Mouse (Mus musculus) neural tube, embryonic 13.5 days (tissue): ENCODE data around the gene Mex3b. TPM values are rescaled to one million over a fixed set of nuclear protein-coding genes. Genes with fewer than 3 reads are reported as not detected.

Experiments
- ATAC-seq: fragments of 200-750 bp; cut with Nextera tagmentation; 2 replicates; pipeline ENCODE4 v1.8.0; 2017; ENCODE audit warnings: low read depth, mild to moderate bottlenecking, moderate TSS enrichment, moderate library complexity
- H3K27ac ChIP-seq: fragments of 300-500 bp; sonication (generic); replicated peaks from 2 replicates; pipeline ENCODE4 v1.5.1; 2015; ENCODE audit warnings: moderate library complexity, mild to moderate bottlenecking, inconsistent platforms
- H3K27me3 ChIP-seq: fragments of 300-500 bp; sonication (generic); 2 replicates; pipeline ENCODE4 v1.6.1; 2015; ENCODE audit warnings: mild to moderate bottlenecking, inconsistent platforms
- H3K36me3 ChIP-seq: fragments of 300-500 bp; sonication (generic); 2 replicates; pipeline ENCODE4 v1.6.1; 2015; ENCODE audit warnings: mild to moderate bottlenecking, inconsistent platforms
- H3K4me1 ChIP-seq: fragments of 300-500 bp; sonication (generic); replicated peaks from 2 replicates; pipeline ENCODE4 v1.6.1; 2015; ENCODE audit warnings: inconsistent platforms
- H3K4me2 ChIP-seq: fragments of 300-500 bp; sonication (generic); 2 replicates; pipeline ENCODE4 v1.6.1; 2015; ENCODE audit warnings: inconsistent platforms, mild to moderate bottlenecking, moderate library complexity
- H3K4me3 ChIP-seq: fragments of 300-500 bp; sonication (generic); 2 replicates; pipeline ENCODE4 v1.5.1; 2015; ENCODE audit warnings: mild to moderate bottlenecking, inconsistent platforms
- H3K9ac ChIP-seq: fragments of 300-500 bp; sonication (generic); 2 replicates; pipeline ENCODE4 v1.6.1; 2015; ENCODE audit warnings: moderate library complexity, mild to moderate bottlenecking, inconsistent platforms
- H3K9me3 ChIP-seq: fragments of 300-500 bp; sonication (generic); 2 replicates; pipeline ENCODE4 v1.6.1; 2016; ENCODE audit warnings: inconsistent platforms
- WGBS: fragments of 180-500 bp; shearing (Covaris S2); methylation state at CpG from one replicate; pipeline ENCODE4 v1.1.7; 2015; 5-methylcytosine and 5-hydroxymethylcytosine counted together
- polyA plus RNA-seq: library from polyadenylated mRNA; unstranded; fragments of >200 nt; fragmentation: Nextera tagmentation; extraction: Ambion mirVana; gene quantifications from 2 replicates; pipeline ENCODE4 v1.2.1, GENCODE M21; 2015

Gene Mex3b
- polyA plus RNA-seq, 1 experiment from 2014 or later, result 31.8 TPM

DNA sequence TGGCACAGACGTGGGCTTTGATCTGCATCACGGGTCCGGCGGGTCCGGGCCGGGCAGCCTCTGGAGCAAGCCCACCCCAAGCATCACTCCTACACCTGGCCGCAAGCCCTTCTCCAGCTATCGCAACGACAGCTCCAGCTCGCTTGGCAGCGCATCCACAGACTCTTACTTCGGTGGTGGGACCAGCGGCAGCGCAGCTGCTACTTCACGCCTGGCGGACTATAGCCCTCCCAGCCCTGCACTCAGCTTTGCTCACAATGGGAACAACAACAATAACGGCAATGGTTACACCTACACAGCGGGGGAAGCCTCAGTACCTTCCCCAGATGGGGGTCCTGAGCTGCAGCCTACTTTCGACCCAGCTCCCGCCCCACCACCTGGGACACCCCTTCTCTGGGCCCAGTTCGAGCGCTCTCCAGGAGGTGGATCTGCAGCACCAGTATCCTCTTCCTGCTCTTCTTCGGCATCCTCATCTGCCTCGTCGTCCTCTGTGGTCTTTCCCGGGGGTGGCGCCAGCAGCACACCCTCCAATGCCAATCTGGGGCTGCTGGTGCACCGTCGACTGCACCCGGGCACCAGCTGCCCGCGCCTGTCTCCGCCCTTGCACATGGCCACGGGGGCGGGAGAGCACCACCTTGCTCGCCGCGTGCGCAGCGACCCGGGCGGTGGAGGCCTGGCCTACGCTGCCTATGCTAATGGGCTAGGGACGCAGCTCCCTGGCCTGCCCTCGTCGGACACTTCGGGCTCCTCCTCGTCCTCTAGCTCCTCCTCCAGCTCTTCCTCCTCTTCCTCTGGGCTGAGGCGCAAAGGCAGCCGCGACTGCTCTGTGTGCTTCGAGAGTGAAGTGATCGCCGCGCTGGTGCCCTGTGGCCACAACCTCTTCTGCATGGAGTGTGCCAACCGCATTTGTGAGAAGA, 2.4 kb downstream of the Mex3b start:
- WGBS, result under 1% methylated on average over 56 of the region's 56 CpGs
- ATAC-seq, result no peak
- Histone ChIP-seq H3K4me2 (peak overlapping the region; percentile 95), H3K27ac (peak overlapping the region; percentile 100), H3K4me1 (peaks cover 40% of the 10 kb centered on the region), H3K9me3 (no peaks in the 10 kb centered on the region), H3K9ac (peak overlapping the region; percentile 100), H3K27me3 (no peaks in the 10 kb centered on the region), H3K36me3 (peaks cover 31% of the 10 kb centered on the region), H3K4me3 (peak overlapping the region; percentile 99)

DNA sequence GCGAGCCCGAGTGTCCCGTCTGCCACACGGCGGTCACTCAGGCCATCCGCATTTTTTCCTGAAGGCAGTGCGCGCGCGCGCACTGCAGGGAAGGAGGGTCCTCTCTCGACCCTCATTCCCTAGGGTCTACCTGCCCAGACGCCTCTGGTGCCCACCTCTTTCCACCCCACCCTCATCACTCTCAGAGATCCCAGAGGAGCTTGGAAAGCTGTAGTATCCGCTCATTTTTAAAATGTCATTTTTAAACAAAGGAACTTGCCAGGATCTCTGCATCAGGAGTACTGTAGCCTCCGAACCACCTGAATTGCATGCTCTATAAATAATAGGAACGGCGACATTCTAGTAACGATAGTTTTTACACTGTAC, 3.0 kb downstream of the Mex3b start:
- ATAC-seq, result no peak
- H3K4me1 ChIP-seq, result peaks cover 34% of the 10 kb centered on the region
- peak overlapping the region; percentile 95 for H3K4me2 ChIP-seq
- peak overlapping the region; percentile 99 for H3K4me3 ChIP-seq
- peaks cover 31% of the 10 kb centered on the region for H3K36me3 ChIP-seq
- 7% methylated on average over 18 of the region's 18 CpGs for WGBS
- no peaks in the 10 kb centered on the region for H3K9me3 ChIP-seq
- H3K27me3 ChIP-seq, result no peaks in the 10 kb centered on the region
- H3K9ac ChIP-seq, result peak overlapping the region; percentile 100
- peak overlapping the region; percentile 100 for H3K27ac ChIP-seq

DNA sequence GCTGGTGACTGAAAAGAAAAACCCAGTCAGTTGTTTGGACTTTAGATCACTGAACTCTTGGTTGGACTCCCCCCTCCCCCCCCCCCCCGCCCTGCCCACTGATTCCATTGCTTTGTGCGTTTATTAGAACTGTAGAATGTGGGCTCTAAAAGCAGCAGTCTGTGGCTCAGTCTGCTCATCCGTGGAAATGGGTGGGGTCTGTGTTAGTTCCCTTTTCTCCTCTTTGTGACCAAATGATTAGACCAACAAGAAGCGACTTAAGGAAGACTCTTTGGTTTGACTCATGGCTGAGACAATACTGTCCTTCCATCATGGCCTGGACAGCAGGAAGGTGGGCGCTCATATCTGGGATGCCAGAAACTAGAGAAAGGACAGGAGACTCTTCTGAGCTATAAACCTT, 9.4 kb downstream of the Mex3b start:
- 74% methylated on average over 4 of the region's 5 CpGs for WGBS
- peaks cover 23% of the 10 kb centered on the region for H3K4me1 ChIP-seq
- no peaks in the 10 kb centered on the region for H3K27me3 ChIP-seq
- H3K9me3 ChIP-seq, result no peaks in the 10 kb centered on the region; the same call in 1 of the 2 replicates
- no peak overlapping the region for H3K4me3 ChIP-seq
- peaks cover 12% of the 10 kb centered on the region for H3K36me3 ChIP-seq
- H3K4me2 ChIP-seq, result no peak overlapping the region
- no peak for ATAC-seq
- no peak overlapping the region for H3K9ac ChIP-seq
- no peak overlapping the region for H3K27ac ChIP-seq

DNA sequence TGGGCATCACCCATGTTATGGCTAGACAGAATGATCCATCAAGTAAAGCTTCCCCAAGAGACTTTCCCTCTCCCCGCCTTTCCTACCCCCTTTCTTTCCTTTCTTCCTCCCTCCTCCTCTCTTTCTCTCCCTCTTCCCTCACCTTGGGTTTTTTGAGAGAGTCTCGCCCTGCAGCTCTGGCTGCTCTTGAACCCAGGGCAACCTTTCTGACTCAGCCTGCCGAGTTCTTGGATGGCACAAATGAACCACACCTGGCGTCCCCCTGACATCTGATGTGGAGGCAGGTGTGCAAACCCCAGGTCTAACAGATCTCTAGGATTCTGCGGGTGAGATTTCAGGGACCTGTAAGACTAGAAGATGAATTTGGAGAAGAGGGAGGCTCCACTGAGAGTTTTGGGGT, 12.9 kb downstream of the Mex3b start:
- 93% methylated on average over 5 of the region's 5 CpGs for WGBS
- Histone ChIP-seq H3K27ac (no peak overlapping the region), H3K9ac (no peak overlapping the region), H3K9me3 (no peaks in the 10 kb centered on the region; the same call in 1 of the 2 replicates), H3K4me3 (no peak overlapping the region), H3K4me1 (no peaks in the 10 kb centered on the region), H3K4me2 (no peak overlapping the region), H3K27me3 (no peaks in the 10 kb centered on the region), H3K36me3 (no peaks in the 10 kb centered on the region)
- no peak for ATAC-seq

DNA sequence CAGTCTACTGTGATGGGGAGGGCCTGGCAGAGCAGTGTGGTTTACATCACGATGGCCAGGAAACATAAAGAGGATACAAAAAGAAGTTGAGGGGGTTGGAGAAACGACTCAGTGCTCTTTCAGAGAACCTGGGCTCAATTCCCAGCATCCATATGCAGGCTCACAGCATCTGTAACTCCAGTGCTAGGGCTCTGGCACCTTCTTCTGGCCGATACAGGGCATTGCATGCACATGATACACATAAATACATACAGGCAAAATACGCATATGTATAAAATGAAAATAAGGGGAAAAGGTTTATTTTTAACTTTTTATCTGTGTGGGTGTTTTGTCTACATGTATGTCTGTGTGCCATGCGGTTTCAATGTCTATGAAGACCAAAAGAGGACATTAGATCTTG, 13.6 kb downstream of the Mex3b start:
- H3K36me3 ChIP-seq, result no peaks in the 10 kb centered on the region
- H3K9me3 ChIP-seq, result no peaks in the 10 kb centered on the region; the same call in 1 of the 2 replicates
- H3K4me1 ChIP-seq, result no peaks in the 10 kb centered on the region
- H3K4me2 ChIP-seq, result no peak overlapping the region
- no peak for ATAC-seq
- H3K4me3 ChIP-seq, result no peak overlapping the region
- H3K27me3 ChIP-seq, result no peaks in the 10 kb centered on the region
- WGBS, result 87% methylated on average over 5 of the region's 5 CpGs
- no peak overlapping the region for H3K9ac ChIP-seq
- no peak overlapping the region for H3K27ac ChIP-seq

DNA sequence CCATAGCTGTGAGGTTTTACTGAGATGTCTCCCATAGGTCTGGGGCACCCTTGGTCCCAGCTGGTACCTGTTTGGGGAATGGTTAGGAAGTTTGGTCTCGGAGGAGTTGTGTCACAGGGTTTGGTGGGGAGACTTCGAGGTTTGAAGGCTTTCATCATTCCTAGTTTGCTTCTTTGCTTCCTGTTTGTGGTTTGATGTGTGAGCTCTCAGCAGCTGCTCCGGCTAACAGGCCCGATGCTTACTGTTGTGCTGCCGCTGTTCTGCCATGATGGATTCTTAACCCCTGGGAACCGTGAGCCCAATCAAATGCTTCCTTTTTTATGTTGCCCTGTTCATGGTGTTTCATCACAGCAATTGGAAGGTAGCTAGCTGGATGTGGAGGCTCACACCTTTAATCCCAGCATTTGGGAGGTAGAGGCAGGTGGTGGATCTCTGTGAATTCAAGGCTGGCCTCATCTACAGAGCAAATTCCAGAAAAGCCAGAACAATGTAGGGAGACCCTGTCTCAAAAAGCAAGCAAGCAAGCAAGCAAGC, 23.3 kb downstream of the Mex3b start:
- no peak overlapping the region for H3K9ac ChIP-seq
- H3K9me3 ChIP-seq, result no peaks in the 10 kb centered on the region
- no peak for ATAC-seq
- no peaks in the 10 kb centered on the region for H3K36me3 ChIP-seq
- H3K27me3 ChIP-seq, result no peaks in the 10 kb centered on the region
- 80% methylated on average over 6 of the region's 6 CpGs for WGBS
- H3K4me1 ChIP-seq, result peaks cover 1% of the 10 kb centered on the region; the same call in 1 of the 2 replicates
- H3K27ac ChIP-seq, result no peak overlapping the region
- no peak overlapping the region for H3K4me3 ChIP-seq
- no peak overlapping the region for H3K4me2 ChIP-seq

DNA sequence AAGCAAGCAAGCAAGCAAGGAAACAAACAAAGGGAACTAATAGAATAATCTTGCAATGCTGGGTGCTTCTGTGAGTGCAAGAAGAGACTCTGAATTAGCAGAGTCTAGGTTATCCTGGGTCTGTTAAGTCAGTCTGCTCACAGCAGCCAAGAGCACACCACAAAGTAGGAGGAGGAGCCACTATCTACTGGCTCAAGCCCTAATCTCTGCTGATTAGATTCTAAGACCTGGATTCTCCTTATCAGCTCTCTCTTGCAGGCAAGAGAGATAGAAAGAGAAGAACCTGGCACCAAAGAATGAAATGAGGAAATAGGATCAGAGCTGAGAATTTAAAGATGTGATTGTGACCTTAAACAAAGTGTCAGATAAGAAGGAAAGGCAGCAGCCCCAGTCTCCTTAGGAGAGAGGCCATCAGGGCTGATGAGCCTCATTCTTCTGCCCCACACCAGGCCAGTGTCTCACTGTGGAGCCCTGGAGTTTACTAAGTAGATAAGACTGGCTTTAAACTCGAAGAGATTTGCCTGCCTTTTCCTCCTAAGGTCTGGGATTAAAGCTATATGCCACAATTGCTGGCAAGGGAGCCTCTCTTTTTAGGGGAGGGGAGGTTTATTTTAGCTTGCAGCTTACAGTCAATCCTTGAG, 23.9 kb downstream of the Mex3b start:
- Histone ChIP-seq H3K4me1 (peaks cover 7% of the 10 kb centered on the region), H3K27me3 (no peaks in the 10 kb centered on the region), H3K4me3 (no peak overlapping the region), H3K9ac (no peak overlapping the region), H3K27ac (no peak overlapping the region), H3K4me2 (no peak overlapping the region), H3K9me3 (no peaks in the 10 kb centered on the region), H3K36me3 (no peaks in the 10 kb centered on the region)
- ATAC-seq, result no peak
- WGBS, result 44% methylated on average over 1 of the region's 1 CpGs

DNA sequence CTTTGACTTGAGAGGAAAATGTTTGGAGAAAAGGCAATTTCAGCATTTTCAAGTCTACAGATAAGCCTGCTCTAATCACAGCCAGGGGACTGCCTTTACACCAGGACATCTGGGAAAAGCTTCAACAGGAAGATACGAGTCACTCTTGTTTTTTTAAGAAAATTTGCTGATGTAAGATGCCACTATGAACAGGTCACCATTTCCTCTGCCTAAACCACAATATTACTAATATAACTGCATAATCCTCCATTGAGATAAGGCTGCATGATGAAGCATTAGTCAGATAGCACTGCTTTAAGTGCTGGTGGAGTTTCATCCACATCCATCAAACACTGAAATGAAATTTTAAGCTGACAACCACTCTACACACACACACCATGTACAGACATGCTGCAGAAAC, 27.2 kb downstream of the Mex3b start:
- H3K4me1 ChIP-seq, result peaks cover 18% of the 10 kb centered on the region
- H3K4me3 ChIP-seq, result no peak overlapping the region
- H3K27ac ChIP-seq, result no peak overlapping the region
- no peaks in the 10 kb centered on the region for H3K27me3 ChIP-seq
- H3K4me2 ChIP-seq, result no peak overlapping the region
- no peak overlapping the region for H3K9ac ChIP-seq
- no peak for ATAC-seq
- H3K9me3 ChIP-seq, result no peaks in the 10 kb centered on the region
- H3K36me3 ChIP-seq, result no peaks in the 10 kb centered on the region
- 59% methylated on average over 1 of the region's 1 CpGs for WGBS

DNA sequence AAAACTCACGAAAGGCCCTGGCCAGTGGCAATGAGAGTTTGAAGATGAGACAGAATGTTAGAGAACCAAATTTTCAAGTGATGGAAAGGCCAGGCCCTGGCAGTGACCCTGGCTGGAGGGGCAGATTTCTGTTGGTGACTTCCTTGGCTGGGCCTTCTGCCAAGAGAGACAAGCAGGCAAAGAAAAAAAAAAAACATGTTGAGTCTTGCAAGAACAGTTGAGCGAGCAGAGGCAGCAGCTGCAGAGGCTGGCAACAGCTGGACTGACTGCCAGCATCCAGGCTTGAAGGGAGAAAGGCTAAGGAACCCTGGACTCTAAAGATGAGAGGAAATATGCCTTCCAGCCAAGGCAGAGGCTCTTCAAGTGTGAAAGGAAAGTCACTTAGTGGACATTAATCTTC, 28.5 kb downstream of the Mex3b start:
- H3K9me3 ChIP-seq, result no peaks in the 10 kb centered on the region
- no peak overlapping the region for H3K4me3 ChIP-seq
- H3K27ac ChIP-seq, result no peak overlapping the region
- peaks cover 18% of the 10 kb centered on the region for H3K4me1 ChIP-seq
- 50% methylated on average over 2 of the region's 2 CpGs for WGBS
- no peak overlapping the region for H3K4me2 ChIP-seq
- no peaks in the 10 kb centered on the region for H3K36me3 ChIP-seq
- no peak for ATAC-seq
- H3K9ac ChIP-seq, result no peak overlapping the region
- no peaks in the 10 kb centered on the region for H3K27me3 ChIP-seq

DNA sequence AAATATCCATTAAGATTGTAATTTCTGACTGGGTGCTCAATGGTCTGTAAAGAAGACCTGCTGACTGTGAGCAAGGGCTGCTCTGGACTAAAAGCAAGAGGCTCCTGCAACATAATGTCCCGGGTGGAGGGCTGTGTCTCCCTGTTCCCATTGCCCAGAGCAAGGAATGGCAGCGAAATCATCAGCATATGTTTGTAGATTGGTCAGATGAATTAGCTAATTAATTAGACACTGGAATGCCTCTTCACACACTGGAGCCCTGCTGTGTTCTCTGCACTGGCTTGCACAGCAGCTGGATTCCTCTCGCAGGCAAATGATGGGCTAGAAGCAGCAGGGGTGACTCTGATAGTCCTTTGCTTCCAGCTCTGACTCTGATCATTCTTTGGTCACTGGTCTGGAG, 29.6 kb downstream of the Mex3b start:
- Histone ChIP-seq H3K4me3 (no peak overlapping the region), H3K4me1 (peaks cover 18% of the 10 kb centered on the region), H3K9me3 (no peaks in the 10 kb centered on the region), H3K9ac (no peak overlapping the region), H3K36me3 (no peaks in the 10 kb centered on the region), H3K27me3 (no peaks in the 10 kb centered on the region), H3K27ac (peak overlapping the region; percentile 59; the same call in 1 of the 2 replicates), H3K4me2 (no peak overlapping the region)
- 31% methylated on average over 3 of the region's 3 CpGs for WGBS
- ATAC-seq, result peak; percentile 53

DNA sequence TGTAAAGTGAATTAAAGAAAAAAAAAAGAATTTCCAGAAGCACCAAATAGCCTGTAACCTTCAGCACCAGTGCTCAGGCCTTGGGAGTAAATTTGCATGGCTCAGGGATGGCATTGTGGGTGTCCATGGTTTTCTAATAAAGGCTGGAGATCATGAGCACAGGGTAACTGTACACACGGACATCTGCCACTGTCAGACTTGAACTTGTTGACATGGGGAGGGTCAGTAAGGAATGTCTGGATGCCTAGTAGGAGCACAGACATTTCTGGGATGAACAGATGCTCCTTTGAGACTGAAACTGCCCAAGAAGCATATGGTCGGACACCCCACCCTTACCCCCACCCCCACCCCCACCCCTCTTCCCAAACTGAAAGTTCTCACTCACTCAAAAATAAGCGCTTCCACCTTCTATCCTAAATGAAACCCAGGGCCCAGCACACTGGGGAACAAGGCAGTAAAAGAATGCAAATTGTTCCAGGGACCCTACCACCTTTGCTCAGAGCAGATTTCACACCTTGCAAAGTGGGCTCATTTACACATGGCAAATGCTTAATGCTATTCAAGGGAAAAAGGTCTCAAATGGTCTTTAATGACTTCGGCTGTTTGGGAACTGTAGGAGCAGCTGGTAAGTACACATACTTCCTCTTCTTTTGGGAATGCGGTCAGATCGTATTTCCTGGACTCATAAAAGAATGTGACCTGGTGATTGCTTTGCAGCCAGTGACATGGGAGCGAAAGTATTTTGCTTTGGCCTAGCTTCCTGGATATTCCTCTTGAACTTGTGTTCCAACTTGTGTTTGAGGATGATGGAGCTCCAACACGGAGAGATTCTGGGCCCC, 32.5 kb downstream of the Mex3b start:
- Histone ChIP-seq H3K9me3 (no peaks in the 10 kb centered on the region), H3K4me3 (no peak overlapping the region), H3K36me3 (no peaks in the 10 kb centered on the region), H3K9ac (no peak overlapping the region), H3K27ac (no peak overlapping the region), H3K4me2 (no peak overlapping the region), H3K4me1 (peaks cover 23% of the 10 kb centered on the region), H3K27me3 (no peaks in the 10 kb centered on the region)
- WGBS, result 69% methylated on average over 8 of the region's 8 CpGs
- ATAC-seq, result no peak

DNA sequence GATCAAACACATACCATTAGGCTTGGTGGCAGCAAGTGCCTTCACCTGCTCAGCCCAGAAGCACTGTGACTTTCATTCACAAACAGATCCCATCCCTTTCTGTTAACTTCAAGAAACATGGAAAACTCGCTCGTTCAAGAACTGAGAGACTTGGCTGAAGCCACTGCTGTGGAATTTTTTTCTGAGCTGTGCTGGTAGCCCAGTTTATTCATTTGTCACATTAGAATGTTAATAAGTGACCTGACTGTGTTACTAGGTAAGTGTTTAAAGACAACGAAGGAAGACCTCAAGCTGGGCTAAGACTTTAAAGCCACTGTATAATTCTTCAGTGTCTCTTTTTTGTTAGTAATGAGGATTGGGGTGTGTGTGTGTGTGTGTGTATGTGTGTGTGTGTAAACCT, 35.9 kb downstream of the Mex3b start:
- no peak overlapping the region for H3K4me2 ChIP-seq
- WGBS, result 80% methylated on average over 3 of the region's 3 CpGs
- no peaks in the 10 kb centered on the region for H3K9me3 ChIP-seq
- no peak overlapping the region for H3K27ac ChIP-seq
- no peaks in the 10 kb centered on the region for H3K36me3 ChIP-seq
- no peak for ATAC-seq
- H3K9ac ChIP-seq, result no peak overlapping the region
- no peak overlapping the region for H3K4me3 ChIP-seq
- peaks cover 9% of the 10 kb centered on the region for H3K4me1 ChIP-seq
- no peaks in the 10 kb centered on the region for H3K27me3 ChIP-seq
